Mouse (Mus musculus): ENCODE results near the gene Ccdc187.

Ccdc187 gene

DNA sequence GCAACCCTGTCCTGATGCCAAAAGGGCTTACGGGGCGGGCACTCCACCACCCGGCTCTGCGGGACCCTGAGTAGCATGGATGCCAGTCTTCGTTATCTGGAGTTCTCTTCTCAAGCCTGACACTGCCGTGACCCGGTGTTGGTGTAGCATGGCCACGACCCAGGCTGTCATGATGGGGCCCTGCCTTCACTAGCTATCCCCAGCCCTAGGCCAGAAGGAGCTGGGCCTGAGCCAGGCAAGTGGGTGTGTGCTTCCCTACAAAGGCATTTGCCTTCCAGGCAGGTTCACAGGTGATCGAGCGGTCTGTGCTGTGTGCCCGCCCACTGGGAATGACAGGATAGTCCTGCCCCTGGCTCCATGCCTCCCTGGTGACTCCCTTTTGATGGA lies 21.6 kb upstream of the Ccdc187 start:
- peak; percentile 69 for DNase-seq

DNA sequence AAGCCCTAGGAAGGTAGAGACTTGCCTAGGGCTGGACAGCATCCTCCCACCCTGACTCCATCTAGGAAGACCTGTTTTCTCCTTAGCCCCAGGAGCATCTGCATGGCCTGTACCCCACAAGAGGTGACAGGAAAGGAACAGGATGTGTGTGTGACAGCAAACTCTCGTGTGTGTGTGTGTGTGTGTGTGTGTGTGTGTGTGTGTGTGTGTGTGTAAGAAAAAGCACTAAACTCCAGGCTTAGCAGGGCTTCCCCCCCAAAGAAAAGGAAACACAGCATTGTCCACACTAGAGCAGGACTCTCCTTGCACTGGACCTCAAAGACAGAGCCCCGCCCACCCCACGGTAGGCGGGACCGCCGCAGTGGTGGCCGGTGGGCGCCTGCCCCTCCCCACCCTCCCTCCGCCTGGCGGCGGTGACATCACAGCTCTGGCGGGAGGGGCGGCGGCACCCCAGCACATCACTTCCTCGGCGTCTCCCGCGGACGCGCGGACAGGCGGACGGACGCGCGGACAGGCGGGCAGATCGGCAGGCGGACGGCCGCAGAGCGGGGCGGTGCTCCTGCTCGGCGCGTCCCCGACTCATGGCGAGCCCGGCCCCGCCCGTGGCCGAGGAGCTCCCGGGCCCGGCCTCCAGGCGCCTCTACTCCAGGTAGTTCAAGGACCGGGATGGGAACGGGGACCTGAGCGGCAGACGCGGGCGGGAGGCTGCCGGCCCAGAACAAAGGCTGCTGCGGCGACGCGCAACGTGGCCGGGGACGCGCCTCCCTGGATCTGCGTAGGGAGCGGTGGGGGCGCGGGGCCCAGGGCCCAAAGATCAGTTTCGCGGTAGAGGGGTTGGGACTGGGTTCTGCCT lies 20.9 kb upstream of the Ccdc187 start, which contains the start of gene Gpsm1:
Gene Gpsm1 (plus strand): TSS at position 444 of the 853 bp plus-strand sequence.
- peak; percentile 91 for DNase-seq

DNA sequence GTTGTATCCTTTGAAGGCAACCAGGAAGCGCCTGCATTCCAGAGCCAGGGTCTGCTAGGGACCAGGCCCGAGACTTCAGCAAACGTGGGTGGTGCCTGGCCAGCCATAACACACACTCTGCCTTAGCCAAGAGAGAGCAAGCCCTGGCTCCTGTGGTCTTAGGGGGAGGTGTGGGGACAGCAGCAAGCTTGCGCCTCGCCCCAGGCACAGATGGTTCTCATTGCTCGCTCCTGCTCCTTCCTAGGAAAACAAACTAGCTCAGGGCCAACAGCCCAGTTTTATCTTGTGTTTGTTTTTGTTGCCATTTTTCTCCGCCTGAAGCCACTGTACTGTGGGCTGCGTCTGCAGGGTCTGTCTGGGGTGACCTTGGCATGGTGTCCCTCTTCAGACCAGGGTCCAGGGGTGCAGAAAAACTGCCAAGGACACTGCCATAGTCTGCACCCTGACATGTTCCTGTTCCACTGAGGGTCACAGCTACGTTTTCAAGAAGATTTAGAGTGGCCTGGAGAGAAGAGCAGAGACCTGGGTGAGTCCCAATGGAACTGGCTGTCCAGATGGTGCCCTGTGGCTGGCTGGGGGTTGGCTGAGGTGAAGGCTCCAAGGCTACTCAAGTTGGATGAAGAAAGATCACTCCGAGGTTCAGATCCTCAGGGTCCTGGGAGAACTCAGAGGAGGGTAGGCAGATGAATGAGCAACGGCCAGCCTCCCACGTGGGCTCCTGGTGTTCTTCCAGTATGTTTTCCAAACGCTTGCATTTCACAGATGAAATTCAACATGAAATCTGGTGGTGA lies 20.1 kb upstream of the Ccdc187 start:
- DNase-seq = peak; percentile 76

DNA sequence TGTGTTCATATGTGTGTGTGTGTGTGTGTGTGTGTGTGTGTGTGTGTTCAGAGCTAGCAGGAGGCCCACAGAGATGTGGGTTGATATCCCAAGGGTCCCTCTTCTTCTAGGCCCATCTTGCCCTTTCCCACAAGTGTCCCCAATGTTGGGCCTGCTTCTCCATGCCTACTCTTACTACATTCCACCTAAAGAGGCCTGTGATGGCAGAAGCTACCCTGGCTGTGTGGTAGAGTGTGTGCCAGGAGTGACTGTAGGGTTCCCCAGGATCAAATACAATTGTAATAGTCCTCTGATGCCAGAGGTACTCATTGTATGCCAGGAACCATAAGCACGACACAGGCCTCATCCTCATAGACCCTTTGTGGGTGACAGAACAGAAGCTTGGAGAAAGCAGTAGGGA lies 19.0 kb upstream of the Ccdc187 start:
- DNase-seq = no peak

DNA sequence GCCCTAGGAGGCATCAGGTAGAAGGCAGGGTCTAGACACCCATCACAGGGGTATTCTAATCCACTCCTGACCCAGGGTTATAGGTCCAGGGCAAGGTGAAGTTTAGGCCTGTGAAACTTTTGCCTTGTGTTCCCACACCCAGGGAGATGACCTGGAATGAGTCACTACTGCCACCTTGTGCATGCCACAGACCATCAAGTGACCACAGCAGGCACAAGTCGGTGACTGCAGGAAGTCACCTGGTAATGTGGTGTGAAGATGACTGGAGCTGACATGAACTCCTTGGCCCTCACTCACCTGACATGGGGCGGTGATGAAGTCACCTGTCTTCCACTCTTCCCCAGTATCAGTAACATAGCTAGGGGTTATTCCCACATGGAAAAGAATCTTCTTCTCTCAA lies 18.5 kb upstream of the Ccdc187 start:
- DNase-seq = no peak

DNA sequence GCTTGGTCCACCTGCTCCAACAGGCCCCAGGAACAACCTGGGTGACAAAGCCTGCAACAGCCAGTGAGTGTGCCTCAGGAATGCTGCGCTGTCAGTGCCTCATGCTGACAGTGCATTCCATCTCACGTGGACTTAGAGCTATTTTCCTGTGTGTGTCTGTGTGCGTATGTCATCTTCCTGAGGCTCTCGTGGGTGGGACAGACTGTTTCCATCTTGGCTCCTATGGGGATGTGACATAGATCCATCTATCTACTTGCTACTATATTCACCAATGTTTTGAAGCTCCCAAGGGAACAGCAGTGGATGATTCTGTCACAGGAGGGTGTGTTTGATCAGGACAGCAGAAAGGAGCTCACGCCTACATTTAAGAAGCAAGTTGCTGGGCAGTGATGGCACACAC lies 17.6 kb upstream of the Ccdc187 start:
- DNase-seq = no peak

DNA sequence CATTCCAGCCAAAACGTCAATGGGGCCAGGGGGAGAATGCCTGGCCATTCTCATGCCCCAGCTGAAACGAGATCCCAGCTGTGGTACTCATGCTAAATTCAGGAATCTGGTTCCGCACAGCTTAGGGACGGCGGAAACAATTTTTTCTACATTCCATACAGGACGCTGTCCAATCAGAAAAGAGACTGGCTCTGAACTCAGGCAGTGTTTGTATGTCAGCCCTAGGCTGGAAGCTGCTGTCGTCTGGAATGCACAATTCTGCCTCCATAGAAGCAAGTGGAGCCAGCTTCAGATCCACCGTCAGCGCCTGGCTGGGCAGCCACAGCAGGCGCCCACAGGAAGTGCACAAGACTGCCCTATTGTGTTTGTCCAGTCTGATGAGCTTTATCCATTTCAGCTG lies 15.4 kb upstream of the Ccdc187 start:
- peak; percentile 61 for DNase-seq

DNA sequence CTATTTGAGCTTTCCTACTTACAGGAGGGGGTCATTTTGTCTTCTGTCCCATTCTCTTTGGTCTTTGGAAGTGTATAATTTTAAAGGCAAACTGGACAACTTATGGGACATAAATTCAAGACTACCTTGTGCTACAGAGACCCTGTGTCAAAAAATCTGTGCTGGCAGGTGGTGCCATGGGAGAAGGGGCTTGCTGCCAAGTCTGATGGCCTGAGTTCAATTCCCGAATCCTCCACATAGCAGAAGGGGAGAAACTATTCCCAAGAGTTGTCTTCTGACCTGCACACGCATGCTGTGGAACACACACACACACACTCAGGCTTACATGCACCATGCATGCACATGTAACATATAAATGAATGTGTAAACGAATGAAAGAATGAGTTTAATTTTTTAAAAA lies 12.3 kb upstream of the Ccdc187 start:
- no peak for DNase-seq

DNA sequence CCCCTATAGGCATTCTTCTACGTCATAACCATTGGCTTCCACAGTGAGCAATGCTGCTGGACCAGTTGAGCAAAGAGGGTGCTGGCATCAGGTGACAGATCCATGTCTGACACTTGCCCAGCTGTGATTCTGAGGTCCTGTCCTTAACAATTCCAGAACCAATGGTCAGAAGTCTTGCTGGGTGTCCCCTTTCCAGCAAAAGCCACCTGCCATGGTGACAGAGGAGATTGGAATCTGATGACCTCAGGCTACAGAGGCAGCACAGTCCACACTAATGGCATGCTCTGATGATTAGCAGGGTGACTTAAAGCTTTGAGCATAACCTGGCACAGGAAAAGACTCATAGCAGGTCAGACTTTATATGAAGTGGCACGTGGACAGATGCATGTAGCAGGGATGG lies 11.2 kb upstream of the Ccdc187 start:
- DNase-seq = no peak

DNA sequence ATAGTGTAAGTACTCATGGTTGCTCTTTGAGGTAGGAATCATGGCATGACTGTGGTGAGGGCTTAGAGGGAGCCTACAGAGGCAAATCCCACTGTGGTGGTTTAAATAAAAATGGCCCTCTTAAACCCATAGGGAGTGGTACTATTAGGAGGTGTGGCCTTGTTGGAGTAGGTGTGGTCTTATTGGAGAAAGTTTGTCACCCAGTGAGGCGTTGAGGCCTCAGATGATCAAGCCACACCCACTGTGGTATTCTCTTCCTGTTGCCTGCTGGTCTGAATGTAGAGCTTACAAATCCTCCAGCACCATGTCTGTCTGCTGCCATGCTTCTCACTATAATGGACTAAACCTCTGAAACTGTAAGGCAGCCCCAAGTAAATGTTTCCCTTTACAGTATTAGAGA lies 10.4 kb upstream of the Ccdc187 start:
- no peak for DNase-seq

DNA sequence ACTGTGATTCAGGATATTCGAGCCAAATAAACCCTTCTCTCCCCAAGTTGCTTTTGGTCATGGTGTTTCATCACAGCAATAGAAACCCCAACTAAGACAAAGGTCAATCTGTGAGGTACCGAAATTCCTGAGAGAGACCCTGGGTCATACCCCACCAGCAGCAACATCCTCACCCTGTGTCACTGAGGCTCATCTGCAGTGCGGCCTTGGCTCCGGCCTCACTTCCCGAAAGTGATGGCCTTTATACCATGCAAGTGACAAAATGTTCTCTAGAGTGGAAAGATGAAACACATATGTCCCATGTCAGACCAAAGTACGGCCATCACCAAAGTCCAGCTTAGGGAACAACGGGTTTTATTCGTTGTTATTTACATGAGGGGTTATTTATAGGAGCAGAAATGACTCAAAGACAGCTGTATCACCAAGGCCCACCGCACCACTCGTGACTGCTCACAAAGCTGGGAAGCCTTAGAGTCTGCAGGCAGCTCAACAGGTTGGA lies 7.7 kb upstream of the Ccdc187 start:
- peak; percentile 36 for DNase-seq

DNA sequence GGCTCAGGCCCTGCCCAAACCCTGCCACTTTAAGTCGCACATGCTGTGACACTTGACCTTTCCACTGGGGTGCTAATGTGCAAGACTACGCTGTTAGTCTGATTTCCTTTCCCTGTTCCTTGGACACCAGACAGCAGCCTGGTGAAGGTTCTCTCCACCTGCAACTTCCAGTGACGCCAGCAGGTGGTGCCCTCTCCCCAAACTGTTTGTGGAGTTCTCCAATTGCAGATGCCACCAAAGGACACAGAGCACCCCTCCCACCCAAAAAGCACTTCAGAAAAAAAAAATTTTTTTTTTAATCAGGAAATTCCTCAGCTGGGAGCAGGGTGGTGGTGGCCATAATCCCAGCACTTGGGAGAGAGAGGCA lies 6.4 kb upstream of the Ccdc187 start:
- peak; percentile 93 for DNase-seq

DNA sequence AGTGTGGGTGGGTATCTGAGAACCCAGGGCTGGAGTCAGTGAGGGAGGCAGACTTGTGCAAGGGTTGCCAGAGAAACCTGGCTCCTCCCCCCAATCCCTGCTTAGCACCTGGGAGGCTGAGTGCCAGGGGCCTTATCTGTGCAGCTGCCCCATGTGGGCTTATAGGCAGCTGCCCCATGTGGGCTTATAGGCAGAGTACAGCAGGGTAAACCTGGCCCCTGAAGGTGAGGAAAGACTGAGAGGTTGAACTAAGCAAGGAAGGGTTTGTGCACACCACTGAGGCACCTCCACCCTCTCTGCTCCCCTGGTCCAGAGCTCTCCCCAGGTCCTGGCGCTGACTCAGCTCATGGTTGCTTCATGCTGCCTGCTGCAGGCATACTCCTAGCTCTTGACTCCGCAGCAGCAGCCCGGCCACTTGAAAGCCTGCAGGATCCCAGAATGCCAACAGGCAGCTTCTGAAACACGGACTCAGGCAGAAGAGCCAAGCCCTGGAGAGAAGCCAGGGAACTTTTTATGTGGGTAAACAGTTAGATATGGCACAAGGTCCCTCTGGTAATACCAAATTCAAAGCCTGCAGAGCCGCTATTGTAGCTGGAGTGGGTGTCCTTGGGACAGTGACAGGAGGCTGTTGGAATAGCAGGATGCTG lies 5.9 kb upstream of the Ccdc187 start:
- DNase-seq = peak; percentile 41

DNA sequence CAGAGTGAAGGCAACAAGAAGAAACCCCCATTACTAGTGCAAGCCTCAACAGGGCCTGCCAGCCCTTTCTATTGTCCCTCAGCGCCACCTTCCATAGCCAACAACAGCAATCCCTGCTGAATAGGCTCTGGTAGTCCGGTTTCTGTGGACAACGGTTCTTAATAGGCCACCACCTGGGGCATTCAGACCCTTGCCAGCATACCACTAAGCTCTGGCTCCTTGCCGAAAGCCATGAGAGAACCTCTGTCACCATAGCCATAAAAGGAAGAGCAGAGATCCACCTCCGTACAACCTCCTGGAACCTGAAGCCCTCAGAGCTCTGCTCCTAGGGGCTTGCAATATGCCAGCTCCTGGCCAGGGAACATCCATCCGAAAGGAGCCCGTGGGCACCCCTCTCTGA lies 5.0 kb upstream of the Ccdc187 start:
- no peak for DNase-seq

DNA sequence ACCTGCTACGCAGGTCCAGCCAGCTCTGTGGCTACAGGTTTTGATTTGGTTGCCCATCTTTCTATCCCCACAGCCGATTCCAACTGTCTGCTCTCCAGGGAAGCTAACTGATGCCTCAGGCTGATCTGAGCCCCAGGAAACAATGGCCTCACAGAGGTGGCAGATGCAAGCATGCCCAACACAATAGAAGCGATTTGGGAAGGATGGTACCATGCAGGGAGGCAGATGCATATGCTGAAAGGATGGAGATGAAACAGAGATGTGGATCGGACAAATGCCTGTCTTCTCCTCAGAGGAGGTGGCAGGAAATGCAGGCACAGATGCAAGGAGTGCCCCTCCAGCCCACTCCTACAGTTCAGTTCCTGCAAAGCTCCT lies 4.5 kb upstream of the Ccdc187 start:
- DNase-seq = no peak

DNA sequence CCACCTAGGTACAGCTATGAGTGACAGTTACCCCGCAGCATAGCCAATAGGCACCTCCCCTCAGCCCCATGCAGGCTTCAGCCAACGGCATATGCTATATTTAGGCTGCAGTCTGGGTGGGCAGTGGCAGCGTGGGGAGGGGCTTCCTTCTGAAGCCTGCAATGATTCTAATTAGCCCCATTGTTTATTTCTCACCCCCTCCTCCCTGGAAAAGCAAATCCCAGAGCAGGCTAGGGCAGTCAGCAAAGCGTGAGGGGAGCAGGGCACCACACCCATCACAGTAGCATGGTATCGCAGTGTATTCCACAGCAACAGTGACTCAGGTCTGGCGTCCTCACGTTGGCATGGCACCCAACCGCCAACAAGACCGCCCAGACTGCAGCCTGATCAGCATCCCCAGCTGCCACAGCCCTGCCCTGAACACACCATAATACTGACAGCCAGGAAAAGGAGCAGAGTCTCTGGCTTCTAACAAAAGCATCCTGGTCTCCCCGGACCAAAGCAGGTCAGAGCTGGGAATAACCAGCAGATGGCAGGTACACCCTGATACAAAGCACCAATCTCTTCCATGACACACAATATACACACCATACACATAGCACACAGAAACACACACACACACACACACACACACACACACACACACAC lies 4.0 kb upstream of the Ccdc187 start:
- no peak for DNase-seq

DNA sequence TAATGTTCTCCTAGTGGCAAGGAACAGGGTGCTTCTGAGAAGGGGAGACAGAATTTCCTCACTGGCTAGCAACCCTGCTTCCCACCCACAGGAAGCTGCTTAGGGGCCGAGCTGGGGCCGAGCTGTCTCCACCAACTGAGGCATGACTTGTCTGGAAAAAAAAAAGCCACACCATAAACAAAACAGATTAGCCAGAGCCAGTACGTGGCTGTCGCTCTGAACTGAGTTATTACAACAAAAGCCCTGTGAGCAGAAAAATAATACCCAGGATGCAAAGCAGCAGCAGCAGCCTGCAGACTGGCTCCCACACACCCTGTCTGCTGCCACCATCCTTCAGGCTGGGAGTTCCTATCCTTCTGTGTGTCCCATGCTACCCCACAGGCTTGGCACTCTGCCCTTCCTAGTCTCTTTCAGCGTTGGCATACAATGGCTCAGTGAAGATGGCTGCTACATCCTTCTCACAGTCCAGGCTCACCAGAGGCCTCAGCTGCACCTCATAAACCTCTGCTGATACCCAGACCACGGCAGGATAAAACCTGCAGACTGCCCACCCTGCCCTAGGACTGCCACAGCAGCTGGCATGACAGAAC lies 2.3 kb upstream of the Ccdc187 start:
- DNase-seq = peak; percentile 13

DNA sequence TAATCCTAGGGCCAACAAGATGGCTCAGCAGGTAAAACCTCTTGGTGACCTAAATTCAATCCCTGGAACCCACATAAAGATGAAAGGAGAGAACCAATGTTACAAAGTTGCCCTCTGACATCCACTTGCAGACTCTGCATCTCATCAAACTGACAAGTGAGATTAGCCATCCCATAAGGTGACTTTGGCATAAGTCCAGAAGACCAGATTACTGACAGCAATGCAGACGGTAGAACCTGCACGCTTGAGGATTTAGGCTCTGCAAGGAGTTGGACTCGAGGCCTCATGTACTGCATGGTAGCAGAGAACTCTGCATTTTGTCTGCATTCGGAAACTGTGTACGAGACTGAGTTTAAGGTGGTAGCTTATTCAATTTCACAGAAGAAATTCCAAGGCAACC lies 4.2 kb downstream of the Ccdc187 start:
- no peak for DNase-seq

DNA sequence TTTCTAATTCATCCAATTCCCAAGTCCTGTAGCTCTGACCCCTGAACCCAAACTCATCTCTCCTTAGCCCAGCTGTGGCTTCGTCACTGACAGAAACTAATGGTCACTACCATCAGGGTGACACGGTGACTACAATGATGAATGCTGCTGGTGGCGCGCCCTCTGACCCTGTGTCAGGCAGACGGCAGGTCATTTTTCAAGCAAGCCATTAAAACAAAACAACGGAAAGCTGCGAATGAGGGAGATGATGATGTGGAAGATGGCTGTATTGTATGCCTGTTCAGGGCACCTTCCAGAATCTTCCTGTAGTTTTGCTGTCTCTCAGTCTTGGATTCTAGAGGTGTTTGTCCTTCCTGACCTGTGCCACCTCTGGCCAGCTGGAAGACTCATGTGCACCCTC lies 8.0 kb downstream of the Ccdc187 start:
- no peak for DNase-seq

DNA sequence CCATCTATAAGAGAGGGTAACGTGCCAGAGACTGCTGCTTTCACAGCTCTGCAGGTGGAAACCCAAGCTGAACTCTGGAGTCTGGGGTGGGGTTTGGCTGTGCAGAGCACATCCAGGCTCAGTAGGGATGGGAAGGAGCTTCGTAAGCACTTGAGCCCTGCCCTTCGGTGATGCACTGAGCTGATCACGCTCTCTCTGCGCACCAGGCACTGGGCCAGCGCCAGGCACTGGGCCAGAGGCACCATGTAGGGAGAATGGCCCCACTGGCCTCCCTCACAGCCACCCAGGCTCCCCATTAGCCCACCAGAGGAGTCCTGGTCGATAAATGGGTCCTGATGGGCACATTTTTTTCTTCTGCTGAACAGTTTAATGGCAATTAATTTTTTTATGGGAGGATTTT lies 8.6 kb downstream of the Ccdc187 start:
- DNase-seq = no peak

DNA sequence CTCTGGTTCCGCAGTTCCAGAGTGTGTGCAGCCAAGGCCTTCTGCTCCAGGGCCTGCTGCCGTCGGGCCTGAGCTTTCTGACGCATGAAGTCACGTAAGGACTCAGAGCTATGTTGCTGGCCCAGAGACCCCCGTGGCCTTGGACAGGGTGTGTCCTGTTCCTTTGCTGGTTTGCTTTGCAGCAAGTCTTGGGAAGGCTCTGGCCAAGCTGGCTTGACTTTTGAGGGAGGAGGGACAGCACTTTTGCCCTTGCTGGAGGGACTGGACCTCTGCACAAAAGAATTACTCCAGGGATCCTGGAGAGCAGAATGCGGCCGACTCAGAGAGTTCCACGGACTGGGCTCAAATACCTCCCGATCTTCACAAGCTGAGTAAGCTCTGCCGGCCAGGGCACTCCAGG lies 13.8 kb downstream of the Ccdc187 start:
- DNase-seq = no peak

DNA sequence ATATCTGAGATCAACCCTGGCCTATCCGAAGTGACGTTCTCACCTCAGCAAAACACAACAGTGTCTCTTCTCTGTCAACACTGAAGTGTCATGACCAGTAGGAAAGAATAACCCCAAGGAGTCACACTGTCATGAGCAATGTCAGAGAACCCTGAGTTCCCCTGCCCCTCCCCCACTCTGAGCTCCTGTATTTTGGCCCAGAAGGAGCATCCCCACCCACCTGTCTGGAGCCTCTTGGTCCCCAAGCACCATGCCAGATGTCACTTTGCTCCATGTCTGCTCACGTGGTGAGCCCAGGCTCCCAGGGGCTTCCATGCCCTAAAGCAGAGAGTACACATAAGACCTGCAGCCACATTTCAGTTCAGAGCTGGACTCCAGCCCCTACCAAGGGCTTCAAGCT lies 14.6 kb downstream of the Ccdc187 start:
- DNase-seq = no peak

DNA sequence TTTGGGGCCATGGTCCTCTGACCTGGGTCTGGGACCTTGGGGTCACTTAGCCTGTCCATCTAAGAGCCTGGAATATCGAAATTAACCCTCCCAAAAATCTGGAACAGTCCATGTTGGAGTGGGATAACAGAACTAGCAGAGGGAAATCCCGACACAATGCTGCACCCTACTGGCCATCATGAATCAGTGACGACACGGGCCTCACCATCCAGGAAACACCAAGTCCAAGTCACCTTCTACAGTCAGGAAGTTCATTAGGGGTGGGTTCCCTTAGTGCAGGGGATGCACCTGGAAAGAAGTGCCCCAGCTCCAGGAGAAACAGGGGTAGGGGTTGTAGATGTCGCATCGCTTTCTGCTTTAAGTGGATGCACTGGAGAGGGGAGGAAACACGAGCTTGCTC lies 20.7 kb downstream of the Ccdc187 start:
- DNase-seq = peak; percentile 73

Measured in lung, postnatal 36 days (tissue).